Mouse (Mus musculus): ENCODE results near the gene Smu1. TPM values are rescaled to one million over a fixed set of nuclear protein-coding genes. Genes with fewer than 3 reads are reported as not detected.

Gene Smu1
- total and polyA plus RNA-seq, 2 experiments from 2014 or later: 56.4 to 73.6 TPM

- peak; percentile 77 for DNase-seq (ENCODE audit: low spot score)
- Histone ChIP-seq H3K9ac (replicated peaks; ENCODE audit: low read depth, low read length) (peak overlapping the region; percentile 96), H3K27me3 (ENCODE audit: control insufficient read depth, insufficient read depth, low read length) (no peaks in the 10 kb centered on the region), H3K4me3 (ENCODE audit: low read depth, low read length) (peak overlapping the region; percentile 90), H3K27ac (ENCODE audit: low read depth) (peak overlapping the region; percentile 99), H3K9me3 (replicated peaks; ENCODE audit: control insufficient read depth, low read length) (no peaks in the 10 kb centered on the region), H3K4me1 (ENCODE audit: control insufficient read depth, insufficient read depth) (peaks cover 24% of the 10 kb centered on the region), H3K36me3 (replicated peaks; ENCODE audit: control insufficient read depth, insufficient read depth, low read length) (peaks cover 29% of the 10 kb centered on the region), H3K4me2 (ENCODE audit: low read depth, low read length) (peak overlapping the region; percentile 76)
- peak; percentile 79 for ATAC-seq (ENCODE audit: insufficient read depth, low read depth)
- no peak; the same call in 1 of the 2 replicates for TF ChIP-seq EP300 (IDR thresholded peaks at IDR 0.05; ENCODE audit: low read depth)
- TF ChIP-seq CTCF (IDR thresholded peaks at IDR 0.05; ENCODE audit: low read depth): no peak
- WGBS: under 1% methylated on average over 61 of the region's 62 CpGs
These were observed 34.8 kb downstream of the Smu1 start for GRCm38 (mm10) chr4:40722687-40723460.

- ATAC-seq (ENCODE audit: insufficient read depth, low read depth): peak; percentile 94
- DNase-seq (ENCODE audit: low spot score): peak; percentile 91
- Histone ChIP-seq H3K27ac (ENCODE audit: low read depth) (peak within 1 kb of the TSS; percentile 99), H3K27me3 (ENCODE audit: control insufficient read depth, insufficient read depth, low read length) (no peaks in the 10 kb centered on the region), H3K4me1 (ENCODE audit: control insufficient read depth, insufficient read depth) (peaks cover 24% of the 10 kb centered on the region), H3K4me2 (ENCODE audit: low read depth, low read length) (peak within 1 kb of the TSS; percentile 76), H3K36me3 (replicated peaks; ENCODE audit: control insufficient read depth, insufficient read depth, low read length) (peaks cover 22% of the 10 kb centered on the region), H3K4me3 (ENCODE audit: low read depth, low read length) (peak within 1 kb of the TSS; percentile 90), H3K9me3 (replicated peaks; ENCODE audit: control insufficient read depth, low read length) (no peaks in the 10 kb centered on the region), H3K9ac (replicated peaks; ENCODE audit: low read depth, low read length) (peak within 1 kb of the TSS; percentile 96)
- TF ChIP-seq CTCF (IDR thresholded peaks at IDR 0.05; ENCODE audit: low read depth): no peak
- TF ChIP-seq EP300 (IDR thresholded peaks at IDR 0.05; ENCODE audit: low read depth): peak; percentile 61
- WGBS: under 1% methylated on average over 54 of the region's 54 CpGs
These were observed 35.6 kb downstream of the Smu1 start, which contains the start of gene Dnaja1 for GRCm38 (mm10) chr4:40722011-40722666. Gene Dnaja1 (plus strand): TSS chr4:40722150.

- Histone ChIP-seq H3K27me3 (ENCODE audit: control insufficient read depth, insufficient read depth, low read length) (no peaks in the 10 kb centered on the region), H3K4me3 (ENCODE audit: low read depth, low read length) (no peak overlapping the region), H3K9ac (replicated peaks; ENCODE audit: low read depth, low read length) (0 out of 2 replicates have a peak overlapping the region, but pooled peaks have one; percentile 96), H3K4me2 (ENCODE audit: low read depth, low read length) (peak overlapping the region; percentile 76), H3K4me1 (ENCODE audit: control insufficient read depth, insufficient read depth) (peaks cover 24% of the 10 kb centered on the region), H3K9me3 (replicated peaks; ENCODE audit: control insufficient read depth, low read length) (no peaks in the 10 kb centered on the region), H3K27ac (ENCODE audit: low read depth) (peak overlapping the region; percentile 99), H3K36me3 (replicated peaks; ENCODE audit: control insufficient read depth, insufficient read depth, low read length) (peaks cover 13% of the 10 kb centered on the region)
- DNase-seq (ENCODE audit: low spot score) (no peak), ATAC-seq (ENCODE audit: insufficient read depth, low read depth) (no peak)
- 88% methylated on average over 8 of the region's 8 CpGs for WGBS
- TF ChIP-seq CTCF (IDR thresholded peaks at IDR 0.05; ENCODE audit: low read depth): no peak
- no peak for TF ChIP-seq EP300 (IDR thresholded peaks at IDR 0.05; ENCODE audit: low read depth)
These were observed 36.8 kb downstream of the Smu1 start for GRCm38 (mm10) chr4:40720910-40721309.

GRCm38 (mm10) chr4:40717141-40717540, 40.6 kb downstream of the Smu1 start:
- Histone ChIP-seq H3K4me1 (ENCODE audit: control insufficient read depth, insufficient read depth) (peaks cover 10% of the 10 kb centered on the region; the same call in 1 of the 2 replicates), H3K27me3 (ENCODE audit: control insufficient read depth, insufficient read depth, low read length) (no peaks in the 10 kb centered on the region), H3K36me3 (replicated peaks; ENCODE audit: control insufficient read depth, insufficient read depth, low read length) (no peaks in the 10 kb centered on the region), H3K4me2 (ENCODE audit: low read depth, low read length) (no peak overlapping the region), H3K9ac (replicated peaks; ENCODE audit: low read depth, low read length) (no peak overlapping the region), H3K27ac (ENCODE audit: low read depth) (no peak overlapping the region), H3K9me3 (replicated peaks; ENCODE audit: control insufficient read depth, low read length) (no peaks in the 10 kb centered on the region), H3K4me3 (ENCODE audit: low read depth, low read length) (no peak overlapping the region)
- TF ChIP-seq EP300 (IDR thresholded peaks at IDR 0.05; ENCODE audit: low read depth): no peak
- TF ChIP-seq CTCF (IDR thresholded peaks at IDR 0.05; ENCODE audit: low read depth): no peak
- ATAC-seq (ENCODE audit: insufficient read depth, low read depth) (no peak), DNase-seq (ENCODE audit: low spot score) (no peak)
- 88% methylated on average over 3 of the region's 3 CpGs for WGBS

GRCm38 (mm10) chr4:40703710-40704275, 53.9 kb downstream of the Smu1 start:
- 33% methylated on average over 9 of the region's 9 CpGs for WGBS
- peak overlapping the region; percentile 92 for H3K27ac ChIP-seq (ENCODE audit: low read depth)
- H3K9me3 ChIP-seq (replicated peaks; ENCODE audit: control insufficient read depth, low read length): no peaks in the 10 kb centered on the region

More at GRCm38 (mm10) chr4:40703710-40704275, 53.9 kb downstream of the Smu1 start:
- Histone ChIP-seq H3K4me1 (ENCODE audit: control insufficient read depth, insufficient read depth) (peaks cover 16% of the 10 kb centered on the region), H3K9ac (replicated peaks; ENCODE audit: low read depth, low read length) (peak overlapping the region; percentile 60), H3K27me3 (ENCODE audit: control insufficient read depth, insufficient read depth, low read length) (no peaks in the 10 kb centered on the region), H3K36me3 (replicated peaks; ENCODE audit: control insufficient read depth, insufficient read depth, low read length) (no peaks in the 10 kb centered on the region), H3K4me3 (ENCODE audit: low read depth, low read length) (peak overlapping the region; percentile 61), H3K4me2 (ENCODE audit: low read depth, low read length) (peak overlapping the region; percentile 68)
- TF ChIP-seq CTCF (IDR thresholded peaks at IDR 0.05; ENCODE audit: low read depth): no peak
- TF ChIP-seq EP300 (IDR thresholded peaks at IDR 0.05; ENCODE audit: low read depth): no peak
- no peak for ATAC-seq (ENCODE audit: insufficient read depth, low read depth)
- DNase-seq (ENCODE audit: low spot score): no peak

Measured in heart, postnatal 0 days (tissue).